Mouse (Mus musculus): ENCODE measurements at regions not wholly inside any gene's neighbourhood (a gene's known extent, or its start where the extent isn't known, plus 50 kb on each side); places are given as distances from the start of the nearest gene placed in this dataset.

GRCm38 (mm10) chr15:5447707-5448496, 203.9 kb upstream of the Ptger4 start:
- Histone ChIP-seq H3K9me3 (ENCODE audit: control insufficient read depth, low read length) (no peaks in the 10 kb centered on the region), H3K4me3 (ENCODE audit: low read depth, low read length) (no peak overlapping the region), H3K9ac (ENCODE audit: low read length) (no peak overlapping the region), H3K36me3 (ENCODE audit: control insufficient read depth, insufficient read depth, low read length) (no peaks in the 10 kb centered on the region), H3K27ac (ENCODE audit: low read depth, low read length) (no peak overlapping the region), H3K4me1 (ENCODE audit: control insufficient read depth, insufficient read depth, low read length) (no peaks in the 10 kb centered on the region), H3K27me3 (ENCODE audit: control insufficient read depth, insufficient read depth, low read length) (no peaks in the 10 kb centered on the region), H3K4me2 (ENCODE audit: low read depth) (no peak overlapping the region)
- no peak for ATAC-seq (ENCODE audit: insufficient read depth, low FRiP score, low TSS enrichment)
- WGBS = 92% methylated on average over 2 of the region's 2 CpGs
- no peak for DNase-seq (ENCODE audit: low spot score)

GRCm38 (mm10) chr15:5459083-5459482, 215.1 kb upstream of the Ptger4 start:
- Histone ChIP-seq H3K4me1 (ENCODE audit: control insufficient read depth, insufficient read depth, low read length) (no peaks in the 10 kb centered on the region), H3K4me3 (ENCODE audit: low read depth, low read length) (no peak overlapping the region), H3K27ac (ENCODE audit: low read depth, low read length) (no peak overlapping the region), H3K9ac (ENCODE audit: low read length) (no peak overlapping the region), H3K9me3 (ENCODE audit: control insufficient read depth, low read length) (no peaks in the 10 kb centered on the region), H3K36me3 (ENCODE audit: control insufficient read depth, insufficient read depth, low read length) (no peaks in the 10 kb centered on the region), H3K4me2 (ENCODE audit: low read depth) (no peak overlapping the region), H3K27me3 (ENCODE audit: control insufficient read depth, insufficient read depth, low read length) (no peaks in the 10 kb centered on the region)
- 93% methylated on average over 3 of the region's 3 CpGs for WGBS
- DNase-seq (ENCODE audit: low spot score) = no peak
- no peak for ATAC-seq (ENCODE audit: insufficient read depth, low FRiP score, low TSS enrichment)

- Histone ChIP-seq H3K27me3 (ENCODE audit: control insufficient read depth, insufficient read depth, low read length) (no peaks in the 10 kb centered on the region), H3K9ac (ENCODE audit: low read length) (no peak overlapping the region)
- WGBS = 86% methylated on average over 4 of the region's 4 CpGs
Observed at GRCm38 (mm10) chr15:5459580-5459979, 215.6 kb upstream of the Ptger4 start.

GRCm38 (mm10) chr15:5462651-5463050, 218.7 kb upstream of the Ptger4 start:
- H3K9me3 ChIP-seq (ENCODE audit: control insufficient read depth, low read length) = no peaks in the 10 kb centered on the region
- ATAC-seq (ENCODE audit: insufficient read depth, low FRiP score, low TSS enrichment) = no peak
- no peaks in the 10 kb centered on the region for H3K27me3 ChIP-seq (ENCODE audit: control insufficient read depth, insufficient read depth, low read length)
- no peak overlapping the region for H3K9ac ChIP-seq (ENCODE audit: low read length)
- no peak overlapping the region for H3K4me2 ChIP-seq (ENCODE audit: low read depth)
- no peaks in the 10 kb centered on the region for H3K4me1 ChIP-seq (ENCODE audit: control insufficient read depth, insufficient read depth, low read length)
- H3K27ac ChIP-seq (ENCODE audit: low read depth, low read length) = no peak overlapping the region
- no peaks in the 10 kb centered on the region for H3K36me3 ChIP-seq (ENCODE audit: control insufficient read depth, insufficient read depth, low read length)
- 83% methylated on average over 3 of the region's 3 CpGs for WGBS
- no peak for DNase-seq (ENCODE audit: low spot score)
- no peak overlapping the region for H3K4me3 ChIP-seq (ENCODE audit: low read depth, low read length)

More at GRCm38 (mm10) chr15:5459580-5459979, 215.6 kb upstream of the Ptger4 start:
- Histone ChIP-seq H3K36me3 (ENCODE audit: control insufficient read depth, insufficient read depth, low read length) (no peaks in the 10 kb centered on the region), H3K27ac (ENCODE audit: low read depth, low read length) (no peak overlapping the region), H3K4me2 (ENCODE audit: low read depth) (no peak overlapping the region), H3K9me3 (ENCODE audit: control insufficient read depth, low read length) (no peaks in the 10 kb centered on the region), H3K4me1 (ENCODE audit: control insufficient read depth, insufficient read depth, low read length) (no peaks in the 10 kb centered on the region), H3K4me3 (ENCODE audit: low read depth, low read length) (no peak overlapping the region)
- ATAC-seq (ENCODE audit: insufficient read depth, low FRiP score, low TSS enrichment) = no peak
- no peak for DNase-seq (ENCODE audit: low spot score)

GRCm38 (mm10) chr15:5464732-5465131, 220.7 kb upstream of the Ptger4 start:
- WGBS = 90% methylated on average over 5 of the region's 5 CpGs
- Histone ChIP-seq H3K36me3 (ENCODE audit: control insufficient read depth, insufficient read depth, low read length) (no peaks in the 10 kb centered on the region), H3K27ac (ENCODE audit: low read depth, low read length) (no peak overlapping the region), H3K9me3 (ENCODE audit: control insufficient read depth, low read length) (no peaks in the 10 kb centered on the region), H3K4me1 (ENCODE audit: control insufficient read depth, insufficient read depth, low read length) (no peaks in the 10 kb centered on the region), H3K4me2 (ENCODE audit: low read depth) (no peak overlapping the region), H3K4me3 (ENCODE audit: low read depth, low read length) (no peak overlapping the region), H3K9ac (ENCODE audit: low read length) (no peak overlapping the region), H3K27me3 (ENCODE audit: control insufficient read depth, insufficient read depth, low read length) (no peaks in the 10 kb centered on the region)
- DNase-seq (ENCODE audit: low spot score) (no peak), ATAC-seq (ENCODE audit: insufficient read depth, low FRiP score, low TSS enrichment) (no peak)

GRCm38 (mm10) chr15:5468535-5469073, 224.6 kb upstream of the Ptger4 start:
- DNase-seq (ENCODE audit: low spot score) (no peak), ATAC-seq (ENCODE audit: insufficient read depth, low FRiP score, low TSS enrichment) (no peak)
- no peak overlapping the region for H3K4me3 ChIP-seq (ENCODE audit: low read depth, low read length)
- 58% methylated on average over 3 of the region's 3 CpGs for WGBS
- no peaks in the 10 kb centered on the region for H3K36me3 ChIP-seq (ENCODE audit: control insufficient read depth, insufficient read depth, low read length)
- no peak overlapping the region for H3K9ac ChIP-seq (ENCODE audit: low read length)
- no peak overlapping the region for H3K27ac ChIP-seq (ENCODE audit: low read depth, low read length)
- no peaks in the 10 kb centered on the region for H3K9me3 ChIP-seq (ENCODE audit: control insufficient read depth, low read length)
- no peaks in the 10 kb centered on the region for H3K27me3 ChIP-seq (ENCODE audit: control insufficient read depth, insufficient read depth, low read length)
- no peaks in the 10 kb centered on the region for H3K4me1 ChIP-seq (ENCODE audit: control insufficient read depth, insufficient read depth, low read length)
- H3K4me2 ChIP-seq (ENCODE audit: low read depth) = no peak overlapping the region

- WGBS = 55% methylated on average over 1 of the region's 1 CpGs
- H3K27me3 ChIP-seq (ENCODE audit: control insufficient read depth, insufficient read depth, low read length) = no peaks in the 10 kb centered on the region
- H3K9me3 ChIP-seq (ENCODE audit: control insufficient read depth, low read length) = no peaks in the 10 kb centered on the region
- no peak for ATAC-seq (ENCODE audit: insufficient read depth, low FRiP score, low TSS enrichment)
- DNase-seq (ENCODE audit: low spot score) = no peak
- H3K27ac ChIP-seq (ENCODE audit: low read depth, low read length) = no peak overlapping the region
- H3K4me1 ChIP-seq (ENCODE audit: control insufficient read depth, insufficient read depth, low read length) = no peaks in the 10 kb centered on the region
- no peak overlapping the region for H3K4me3 ChIP-seq (ENCODE audit: low read depth, low read length)
- H3K36me3 ChIP-seq (ENCODE audit: control insufficient read depth, insufficient read depth, low read length) = no peaks in the 10 kb centered on the region
- no peak overlapping the region for H3K9ac ChIP-seq (ENCODE audit: low read length)
- no peak overlapping the region for H3K4me2 ChIP-seq (ENCODE audit: low read depth)
Observed at GRCm38 (mm10) chr15:5475389-5475995, 231.5 kb upstream of the Ptger4 start.

GRCm38 (mm10) chr15:5493286-5493685, 249.3 kb upstream of the Ptger4 start:
- Histone ChIP-seq H3K9ac (ENCODE audit: low read length) (no peak overlapping the region), H3K27me3 (ENCODE audit: control insufficient read depth, insufficient read depth, low read length) (no peaks in the 10 kb centered on the region), H3K4me3 (ENCODE audit: low read depth, low read length) (no peak overlapping the region), H3K36me3 (ENCODE audit: control insufficient read depth, insufficient read depth, low read length) (no peaks in the 10 kb centered on the region), H3K9me3 (ENCODE audit: control insufficient read depth, low read length) (no peaks in the 10 kb centered on the region), H3K4me1 (ENCODE audit: control insufficient read depth, insufficient read depth, low read length) (no peaks in the 10 kb centered on the region), H3K4me2 (ENCODE audit: low read depth) (no peak overlapping the region), H3K27ac (ENCODE audit: low read depth, low read length) (no peak overlapping the region)
- ATAC-seq (ENCODE audit: insufficient read depth, low FRiP score, low TSS enrichment) (no peak), DNase-seq (ENCODE audit: low spot score) (no peak)
- WGBS = 82% methylated on average over 3 of the region's 3 CpGs
